Mouse (Mus musculus) heart, postnatal 0 days (tissue): ENCODE data around the gene Stap1.

ENCODE experiments used
- CTCF ChIP-seq: IDR thresholded peaks from 2 replicates; pipeline ENCODE4 v1.5.1; 2016; ENCODE audit warnings: antibody characterized with exemption, control low read depth, low read depth
- EP300 ChIP-seq: IDR thresholded peaks from 2 replicates; pipeline ENCODE4 v1.6.1; 2016; ENCODE audit warnings: antibody characterized with exemption, low read depth

GRCm38 (mm10) chr5:86100621-86101020 lies 29.1 kb downstream of the Stap1 start:
- TF ChIP-seq CTCF (no peak), EP300 (no peak)
